Mouse (Mus musculus) heart, embryonic 11.5 days (tissue): ENCODE measurements at regions not wholly inside any gene's neighbourhood (a gene's known extent, or its start where the extent isn't known, plus 50 kb on each side); places are given as distances from the start of the nearest gene placed in this dataset.

ENCODE experiments used
- ATAC-seq: fragments of 200-750 bp; cut with Nextera tagmentation; replicated peaks from 2 replicates; pipeline ENCODE4 v1.8.0; 2017; ENCODE audit warnings: moderate library complexity; ENCODE audit not compliant: insufficient number of reproducible peaks, low FRiP score, low TSS enrichment
- H3K27ac ChIP-seq: fragments of 300-500 bp; sonication (generic); 2 replicates; pipeline ENCODE4 v1.5.1; 2014; ENCODE audit warnings: mild to moderate bottlenecking, low read depth, low read length
- H3K27me3 ChIP-seq: fragments of 300-500 bp; sonication (generic); 2 replicates; pipeline ENCODE4 v1.6.1; 2014; ENCODE audit warnings: mild to moderate bottlenecking, low read length, mixed read lengths; ENCODE audit not compliant: control insufficient read depth, insufficient read depth
- H3K36me3 ChIP-seq: fragments of 300-500 bp; sonication (generic); 2 replicates; pipeline ENCODE4 v1.6.1; 2014; ENCODE audit warnings: mild to moderate bottlenecking, low read length, moderate library complexity, mixed read lengths; ENCODE audit not compliant: control insufficient read depth, insufficient read depth
- H3K4me1 ChIP-seq: fragments of 300-500 bp; sonication (generic); 2 replicates; pipeline ENCODE4 v1.6.1; 2014; ENCODE audit warnings: low read length; ENCODE audit not compliant: control insufficient read depth, insufficient read depth
- H3K4me2 ChIP-seq: fragments of 300-500 bp; sonication (generic); 2 replicates; pipeline ENCODE4 v1.6.1; 2014; ENCODE audit warnings: mild to moderate bottlenecking, moderate library complexity
- H3K4me3 ChIP-seq: fragments of 300-500 bp; sonication (generic); 2 replicates; pipeline ENCODE4 v1.5.1; 2014; ENCODE audit warnings: low read depth, low read length
- H3K9ac ChIP-seq: fragments of 300-500 bp; sonication (generic); 2 replicates; pipeline ENCODE4 v1.6.1; 2014; ENCODE audit warnings: mild to moderate bottlenecking, low read depth, low read length, moderate library complexity
- H3K9me3 ChIP-seq: fragments of 300-500 bp; sonication (generic); replicated peaks from 2 replicates; pipeline ENCODE4 v1.6.1; 2016; ENCODE audit warnings: low read length; ENCODE audit not compliant: control insufficient read depth
- WGBS: fragments of 180-500 bp; shearing (Covaris S2); extraction: QIAGEN DNeasy Blood & Tissue Kit; methylation state at CpG from one replicate; pipeline ENCODE4 v1.1.7; 2014; ENCODE audit not compliant: insufficient replicate concordance; 5-methylcytosine and 5-hydroxymethylcytosine counted together

- H3K27ac ChIP-seq: no peak overlapping the region
- H3K4me2 ChIP-seq: no peak overlapping the region
Observed at GRCm38 (mm10) chr3:133901931-133902330, 334.4 kb upstream of the Cxxc4 start.

DNA sequence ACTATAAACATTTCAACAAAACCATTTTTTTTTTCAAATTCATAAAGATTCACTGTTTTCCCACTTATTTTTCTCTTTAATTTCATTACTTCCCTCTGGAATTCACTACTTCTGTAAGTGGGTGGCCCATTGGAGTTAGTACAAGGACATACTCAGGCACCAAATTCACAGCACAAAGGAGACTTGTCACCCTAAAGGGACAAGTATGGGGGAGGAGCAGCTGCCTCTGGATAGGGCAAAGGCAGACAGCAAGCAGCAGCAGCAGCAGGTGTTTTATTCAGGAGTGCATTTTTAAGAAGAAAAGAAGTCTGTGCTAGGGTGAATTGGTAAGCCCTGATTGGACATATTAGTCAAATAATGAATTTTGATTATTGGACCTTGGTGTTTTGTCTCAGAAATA lies 314.1 kb upstream of the Cxxc4 start:
- Histone ChIP-seq H3K9ac (no peak overlapping the region), H3K9me3 (no peaks in the 10 kb centered on the region), H3K27ac (no peak overlapping the region), H3K27me3 (no peaks in the 10 kb centered on the region), H3K36me3 (no peaks in the 10 kb centered on the region), H3K4me2 (no peak overlapping the region), H3K4me3 (no peak overlapping the region), H3K4me1 (no peaks in the 10 kb centered on the region)
- no peak for ATAC-seq

More at GRCm38 (mm10) chr3:133901931-133902330, 334.4 kb upstream of the Cxxc4 start:
- H3K9ac ChIP-seq: no peak overlapping the region
- H3K4me3 ChIP-seq: no peak overlapping the region
- 75% methylated on average over 3 of the region's 3 CpGs for WGBS
- H3K27me3 ChIP-seq: no peaks in the 10 kb centered on the region
- H3K36me3 ChIP-seq: no peaks in the 10 kb centered on the region
- no peaks in the 10 kb centered on the region for H3K9me3 ChIP-seq
- ATAC-seq: no peak
- H3K4me1 ChIP-seq: no peaks in the 10 kb centered on the region

GRCm38 (mm10) chr3:133965322-133965721 lies 271.0 kb upstream of the Cxxc4 start:
- Histone ChIP-seq H3K4me1 (no peaks in the 10 kb centered on the region), H3K4me2 (no peak overlapping the region), H3K27ac (no peak overlapping the region), H3K4me3 (no peak overlapping the region), H3K9ac (no peak overlapping the region), H3K9me3 (no peaks in the 10 kb centered on the region), H3K27me3 (no peaks in the 10 kb centered on the region), H3K36me3 (no peaks in the 10 kb centered on the region)
- WGBS: 73% methylated on average over 2 of the region's 2 CpGs
- no peak for ATAC-seq

GRCm38 (mm10) chr3:133968176-133968575 lies 268.1 kb upstream of the Cxxc4 start:
- H3K36me3 ChIP-seq: no peaks in the 10 kb centered on the region
- no peak overlapping the region for H3K4me2 ChIP-seq
- H3K4me1 ChIP-seq: no peaks in the 10 kb centered on the region
- no peak overlapping the region for H3K4me3 ChIP-seq
- no peaks in the 10 kb centered on the region for H3K9me3 ChIP-seq
- WGBS: 82% methylated on average over 6 of the region's 6 CpGs
- no peaks in the 10 kb centered on the region for H3K27me3 ChIP-seq
- no peak for ATAC-seq
- H3K9ac ChIP-seq: no peak overlapping the region
- H3K27ac ChIP-seq: no peak overlapping the region

DNA sequence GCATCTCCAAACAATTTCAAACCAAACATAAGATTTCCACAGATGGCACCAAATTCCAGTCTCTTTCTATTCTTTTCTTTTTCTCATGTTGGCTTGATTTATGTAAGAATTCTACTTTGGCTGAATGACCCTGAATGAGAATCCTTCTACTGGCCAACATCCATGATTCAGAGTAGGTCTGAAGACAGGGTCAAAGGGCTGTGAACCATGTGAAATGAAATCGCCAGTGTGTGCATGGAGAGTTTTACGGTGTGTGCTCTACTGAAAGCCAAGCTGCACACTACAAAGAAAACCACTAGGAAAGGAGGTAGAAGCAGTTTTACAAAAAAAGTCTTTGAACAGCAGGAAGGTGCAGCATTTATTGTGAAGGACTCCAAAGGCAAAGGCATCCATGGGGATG lies 263.5 kb upstream of the Cxxc4 start:
- H3K4me3 ChIP-seq: no peak overlapping the region
- no peak for ATAC-seq
- WGBS: 86% methylated on average over 2 of the region's 2 CpGs
- no peak overlapping the region for H3K9ac ChIP-seq
- no peaks in the 10 kb centered on the region for H3K27me3 ChIP-seq
- no peaks in the 10 kb centered on the region for H3K4me1 ChIP-seq
- H3K4me2 ChIP-seq: no peak overlapping the region
- H3K9me3 ChIP-seq: no peaks in the 10 kb centered on the region
- H3K36me3 ChIP-seq: no peaks in the 10 kb centered on the region
- no peak overlapping the region for H3K27ac ChIP-seq

GRCm38 (mm10) chr3:133987681-133988080 lies 248.6 kb upstream of the Cxxc4 start:
- Histone ChIP-seq H3K4me1 (no peaks in the 10 kb centered on the region), H3K9ac (no peak overlapping the region), H3K9me3 (no peaks in the 10 kb centered on the region), H3K4me3 (no peak overlapping the region), H3K27ac (no peak overlapping the region), H3K27me3 (no peaks in the 10 kb centered on the region), H3K4me2 (no peak overlapping the region), H3K36me3 (no peaks in the 10 kb centered on the region)
- ATAC-seq: no peak
- 72% methylated on average over 2 of the region's 2 CpGs for WGBS

DNA sequence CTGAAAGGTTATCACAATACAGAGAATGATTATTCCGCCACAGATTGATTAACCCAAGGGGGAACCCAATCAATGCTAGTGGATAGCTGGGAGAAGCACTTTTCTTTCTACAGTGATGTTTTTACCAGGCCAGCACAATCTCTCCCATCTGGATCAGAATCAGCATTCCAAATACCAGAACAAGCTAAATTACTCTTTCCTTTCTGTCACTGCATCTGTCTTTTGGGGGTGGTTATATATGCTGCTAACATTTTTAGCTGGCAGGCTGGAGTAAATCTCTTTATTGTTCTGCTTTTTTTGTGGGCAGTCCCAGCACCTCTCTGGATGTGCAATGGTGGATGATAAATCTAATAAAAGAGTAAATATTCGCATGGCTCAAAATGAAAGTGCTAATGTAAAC lies 242.3 kb upstream of the Cxxc4 start:
- no peaks in the 10 kb centered on the region for H3K36me3 ChIP-seq
- no peaks in the 10 kb centered on the region for H3K4me1 ChIP-seq
- no peak for ATAC-seq
- no peak overlapping the region for H3K9ac ChIP-seq
- 76% methylated on average over 2 of the region's 2 CpGs for WGBS
- H3K4me2 ChIP-seq: no peak overlapping the region
- H3K27ac ChIP-seq: no peak overlapping the region
- no peaks in the 10 kb centered on the region for H3K9me3 ChIP-seq
- no peak overlapping the region for H3K4me3 ChIP-seq
- no peaks in the 10 kb centered on the region for H3K27me3 ChIP-seq

DNA sequence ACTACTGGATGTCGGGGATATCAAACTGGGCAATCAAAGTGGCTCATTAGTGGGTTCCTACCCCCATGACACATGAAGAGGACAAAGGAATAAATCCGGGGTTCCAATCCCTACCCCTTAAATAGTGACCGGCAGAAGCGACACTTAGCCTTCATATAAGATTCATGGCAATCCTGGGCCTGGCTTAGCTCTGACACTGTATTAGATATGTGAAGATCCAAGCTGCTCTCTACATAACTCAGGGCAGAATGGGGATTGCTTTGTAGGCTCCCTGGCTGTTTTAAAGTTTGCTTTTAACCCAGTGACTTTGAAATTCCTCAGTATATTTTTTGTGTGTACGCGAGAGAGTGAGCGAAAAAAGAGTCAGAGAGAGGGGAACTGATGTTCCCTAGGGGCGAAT lies 236.3 kb upstream of the Cxxc4 start:
- Histone ChIP-seq H3K9ac (no peak overlapping the region), H3K4me1 (no peaks in the 10 kb centered on the region), H3K4me3 (no peak overlapping the region), H3K36me3 (no peaks in the 10 kb centered on the region), H3K9me3 (no peaks in the 10 kb centered on the region), H3K4me2 (no peak overlapping the region), H3K27ac (no peak overlapping the region), H3K27me3 (no peaks in the 10 kb centered on the region)
- ATAC-seq: no peak
- WGBS: 78% methylated on average over 8 of the region's 8 CpGs

- Histone ChIP-seq H3K9me3 (no peaks in the 10 kb centered on the region), H3K27me3 (no peaks in the 10 kb centered on the region), H3K9ac (no peak overlapping the region), H3K4me3 (no peak overlapping the region), H3K4me2 (no peak overlapping the region), H3K36me3 (no peaks in the 10 kb centered on the region), H3K4me1 (no peaks in the 10 kb centered on the region), H3K27ac (no peak overlapping the region)
- ATAC-seq: no peak
- whole genome bisulfite sequencing: 74% methylated on average over 1 of the region's 1 CpGs
Observed at GRCm38 (mm10) chr3:134000595-134000994, 235.7 kb upstream of the Cxxc4 start.
